Mouse (Mus musculus) midbrain, postnatal 0 days (tissue): ENCODE measurements around the gene Magi2. TPM values are rescaled to one million over a fixed set of nuclear protein-coding genes. Genes with fewer than 3 reads are reported as not detected.
A peak's percentile ranks its signal among the peaks of the same experiment; 100 is the strongest.

Source experiments
- ATAC-seq: fragments of 200-750 bp; cut with Nextera tagmentation; 2 replicates; pipeline ENCODE4 v1.8.0; 2017; ENCODE audit warnings: moderate number of reproducible peaks, mild to moderate bottlenecking, moderate TSS enrichment, moderate library complexity; ENCODE audit not compliant: low FRiP score
- DNase-seq: peaks from one replicate; pipeline ENCODE4 v3.0.0-alpha.2; 2015; ENCODE audit warnings: low spot score
- H3K27ac ChIP-seq: fragments of 300-500 bp; sonication (generic); 2 replicates; pipeline ENCODE4 v1.5.1; 2014; ENCODE audit warnings: low read depth, mild to moderate bottlenecking, low read length, mixed read lengths
- H3K27me3 ChIP-seq: fragments of 300-500 bp; sonication (generic); 2 replicates; pipeline ENCODE4 v1.6.1; 2014; ENCODE audit warnings: low read length, control low read depth, mixed read lengths; ENCODE audit not compliant: insufficient read depth
- H3K36me3 ChIP-seq: fragments of 300-500 bp; sonication (generic); 2 replicates; pipeline ENCODE4 v1.6.1; 2014; ENCODE audit warnings: low read length, control low read depth, mixed read lengths; ENCODE audit not compliant: insufficient read depth
- H3K4me1 ChIP-seq: fragments of 300-500 bp; sonication (generic); 2 replicates; pipeline ENCODE4 v1.6.1; 2014; ENCODE audit warnings: mild to moderate bottlenecking, control low read depth, antibody characterized with exemption, low read length, mixed read lengths; ENCODE audit not compliant: insufficient read depth
- H3K4me2 ChIP-seq: fragments of 300-500 bp; sonication (generic); 2 replicates; pipeline ENCODE4 v1.6.1; 2014; ENCODE audit warnings: low read depth, mild to moderate bottlenecking, low read length, mixed read lengths; ENCODE audit not compliant: poor library complexity, severe bottlenecking
- H3K4me3 ChIP-seq: fragments of 300-500 bp; sonication (generic); 2 replicates; pipeline ENCODE4 v1.5.1; 2014; ENCODE audit warnings: low read depth, mild to moderate bottlenecking, low read length, moderate library complexity
- H3K9ac ChIP-seq: fragments of 300-500 bp; sonication (generic); replicated peaks from 2 replicates; pipeline ENCODE4 v1.6.1; 2014; ENCODE audit warnings: mild to moderate bottlenecking, low read length, moderate library complexity, mixed read lengths; ENCODE audit not compliant: poor library complexity, severe bottlenecking
- H3K9me3 ChIP-seq: fragments of 300-500 bp; sonication (generic); 2 replicates; pipeline ENCODE4 v1.6.1; 2016; ENCODE audit warnings: low read length, control low read depth
- CTCF ChIP-seq: IDR thresholded peaks from 2 replicates; pipeline ENCODE4 v1.5.1; 2016; ENCODE audit warnings: antibody characterized with exemption, mild to moderate bottlenecking
- WGBS: fragments of 180-500 bp; shearing (Covaris S2); extraction: QIAGEN DNeasy Blood & Tissue Kit; methylation state at CpG from one replicate; pipeline ENCODE4 v1.1.7; 2014; 5-methylcytosine and 5-hydroxymethylcytosine counted together
- polyA plus RNA-seq: library from polyadenylated mRNA; unstranded; fragments of >200 nt; fragmentation: Nextera tagmentation; extraction: Ambion mirVana; gene quantifications from 2 replicates; pipeline ENCODE4 v1.2.1, GENCODE M21; 2015
- total RNA-seq: library from RNA; depleted of rRNA; stranded (reverse); fragments of >200 nt; gene quantifications from 2 replicates; pipeline ENCODE4 v1.2.3, GENCODE M21; 2014

Gene Magi2
- total and polyA plus RNA-seq, 2 experiments from 2014 or later, result 20.0 to 59.3 TPM

- Histone ChIP-seq H3K9me3 (no peaks in the 10 kb centered on the region), H3K27ac (no peak overlapping the region), H3K4me3 (no peak overlapping the region), H3K4me1 (no peaks in the 10 kb centered on the region), H3K4me2 (no peak overlapping the region), H3K36me3 (no peaks in the 10 kb centered on the region), H3K9ac (no peak overlapping the region), H3K27me3 (no peaks in the 10 kb centered on the region)
- no peak for ATAC-seq
- DNase-seq, result no peak
- no peak for TF ChIP-seq CTCF
- WGBS, result 75% methylated on average over 5 of the region's 5 CpGs
Measured at GRCm38 (mm10) chr5:20404533-20404932, 1177.7 kb downstream of the Magi2 start.

- WGBS, result 87% methylated on average over 4 of the region's 4 CpGs
- no peak overlapping the region for H3K4me2 ChIP-seq
- no peak for ATAC-seq
Measured at GRCm38 (mm10) chr5:20406626-20407025, 1179.8 kb downstream of the Magi2 start.

GRCm38 (mm10) chr5:20415320-20415719 lies 1188.5 kb downstream of the Magi2 start:
- H3K9me3 ChIP-seq, result no peaks in the 10 kb centered on the region
- no peak for TF ChIP-seq CTCF
- H3K4me3 ChIP-seq, result no peak overlapping the region
- no peaks in the 10 kb centered on the region for H3K27me3 ChIP-seq
- no peaks in the 10 kb centered on the region for H3K36me3 ChIP-seq
- no peak overlapping the region for H3K27ac ChIP-seq
- H3K4me2 ChIP-seq, result no peak overlapping the region
- H3K9ac ChIP-seq, result no peak overlapping the region
- ATAC-seq (no peak), DNase-seq (no peak)
- no peaks in the 10 kb centered on the region for H3K4me1 ChIP-seq

More at GRCm38 (mm10) chr5:20406626-20407025, 1179.8 kb downstream of the Magi2 start:
- no peaks in the 10 kb centered on the region for H3K4me1 ChIP-seq
- no peaks in the 10 kb centered on the region for H3K27me3 ChIP-seq
- H3K36me3 ChIP-seq, result no peaks in the 10 kb centered on the region
- no peak overlapping the region for H3K9ac ChIP-seq
- DNase-seq, result no peak
- no peaks in the 10 kb centered on the region for H3K9me3 ChIP-seq
- TF ChIP-seq CTCF, result no peak
- H3K27ac ChIP-seq, result no peak overlapping the region
- H3K4me3 ChIP-seq, result no peak overlapping the region

GRCm38 (mm10) chr5:20417348-20417747 lies 1190.5 kb downstream of the Magi2 start:
- no peak overlapping the region for H3K4me3 ChIP-seq
- H3K36me3 ChIP-seq, result no peaks in the 10 kb centered on the region
- no peak for TF ChIP-seq CTCF
- H3K27me3 ChIP-seq, result no peaks in the 10 kb centered on the region
- no peaks in the 10 kb centered on the region for H3K9me3 ChIP-seq
- H3K27ac ChIP-seq, result no peak overlapping the region
- no peak overlapping the region for H3K9ac ChIP-seq
- no peak overlapping the region for H3K4me2 ChIP-seq
- no peak for DNase-seq
- no peaks in the 10 kb centered on the region for H3K4me1 ChIP-seq
- no peak for ATAC-seq

GRCm38 (mm10) chr5:20432148-20432813 lies 1205.4 kb downstream of the Magi2 start:
- Histone ChIP-seq H3K9ac (no peak overlapping the region), H3K27me3 (no peaks in the 10 kb centered on the region), H3K4me1 (no peaks in the 10 kb centered on the region), H3K27ac (no peak overlapping the region), H3K9me3 (no peaks in the 10 kb centered on the region), H3K4me3 (no peak overlapping the region), H3K36me3 (no peaks in the 10 kb centered on the region), H3K4me2 (no peak overlapping the region)
- ATAC-seq, result no peak
- TF ChIP-seq CTCF, result no peak
- DNase-seq, result peak; percentile 22
- WGBS, result 37% methylated on average over 9 of the region's 9 CpGs

- Histone ChIP-seq H3K9ac (no peak overlapping the region), H3K4me1 (no peaks in the 10 kb centered on the region), H3K4me2 (no peak overlapping the region), H3K27me3 (no peaks in the 10 kb centered on the region), H3K27ac (no peak overlapping the region), H3K4me3 (no peak overlapping the region), H3K36me3 (no peaks in the 10 kb centered on the region), H3K9me3 (no peaks in the 10 kb centered on the region)
- no peak for DNase-seq
- WGBS, result 68% methylated on average over 4 of the region's 4 CpGs
- no peak for ATAC-seq
- TF ChIP-seq CTCF, result no peak
Measured at GRCm38 (mm10) chr5:20446471-20447174, 1219.8 kb downstream of the Magi2 start.
